Mouse (Mus musculus) cerebellum, postnatal 25 days (tissue): ENCODE measurements around the gene Omp.
"Not testable (repeated sequence)": the region's sequence is repeated elsewhere in the genome, so short reads cannot be mapped to it uniquely, and the experiment has no call there.

ENCODE experiments used
- DNase-seq, 2 experiments: peaks; one replicate each; pipeline ENCODE4 v3.0.0; 2021; ENCODE audit warnings: mixed read lengths in 2 of 2

Omp gene

GRCm38 (mm10) chr7:98145402-98145801 is at the start of gene Omp:
Omp (minus strand) TSS chr7:98145502.
- no peak for DNase-seq

- DNase-seq, result peak in 1 of 2 experiments; percentile 38
Observed at GRCm38 (mm10) chr7:98194026-98194792, 48.9 kb upstream of the Omp start.

- peak; percentile 52 to 58 for DNase-seq
Observed at GRCm38 (mm10) chr7:98193515-98194025, 48.3 kb upstream of the Omp start.

GRCm38 (mm10) chr7:98191571-98192250 is 46.4 kb upstream of the Omp start:
- peak in 1 of 2 experiments; percentile 48 for DNase-seq

GRCm38 (mm10) chr7:98190578-98190977 is 45.3 kb upstream of the Omp start:
- DNase-seq, result no peak

GRCm38 (mm10) chr7:98189745-98190144 is 44.4 kb upstream of the Omp start:
- DNase-seq, result no peak

- DNase-seq, result no peak
Observed at GRCm38 (mm10) chr7:98188680-98189079, 43.4 kb upstream of the Omp start.

GRCm38 (mm10) chr7:98188238-98188637 is 42.9 kb upstream of the Omp start:
- DNase-seq, result no peak

- not testable (repeated sequence) for DNase-seq
Observed at GRCm38 (mm10) chr7:98187332-98187731, 42.0 kb upstream of the Omp start.

- DNase-seq, result no peak
Observed at GRCm38 (mm10) chr7:98186637-98187036, 41.3 kb upstream of the Omp start.

GRCm38 (mm10) chr7:98185326-98185725 is 40.0 kb upstream of the Omp start:
- no peak for DNase-seq

- DNase-seq, result peak in 1 of 2 experiments; percentile 6
Observed at GRCm38 (mm10) chr7:98178560-98179231, 33.4 kb upstream of the Omp start.

GRCm38 (mm10) chr7:98177929-98178559 is 32.7 kb upstream of the Omp start, which contains the start of gene Capn5:
Capn5 (minus strand) TSS chr7:98178274.
- peak; percentile 70 to 79 for DNase-seq

GRCm38 (mm10) chr7:98177566-98177928 is 32.2 kb upstream of the Omp start:
- DNase-seq, result no peak

GRCm38 (mm10) chr7:98177071-98177485 is 31.8 kb upstream of the Omp start:
- peak; percentile 8 to 10 for DNase-seq

- DNase-seq, result peak; percentile 25 to 46
Observed at GRCm38 (mm10) chr7:98176322-98177070, 31.2 kb upstream of the Omp start.

- no peak for DNase-seq
Observed at GRCm38 (mm10) chr7:98174883-98175755, 29.8 kb upstream of the Omp start.

GRCm38 (mm10) chr7:98173408-98173807 is 28.1 kb upstream of the Omp start:
- DNase-seq, result no peak

GRCm38 (mm10) chr7:98172661-98173060 is 27.4 kb upstream of the Omp start:
- DNase-seq, result no peak

- peak; percentile 45 to 56 for DNase-seq
Observed at GRCm38 (mm10) chr7:98171141-98172073, 26.1 kb upstream of the Omp start.
